Mouse (Mus musculus) E14TG2a.4 (cell line): ENCODE data around the gene Ucn2.

Experiments used
- H3K27me3 ChIP-seq: 2 replicates; pipeline ENCODE4 v1.6.1; 2014; ENCODE audit warnings: low read length, control low read depth; ENCODE audit not compliant: insufficient read depth
- H3K36me3 ChIP-seq: 2 replicates; pipeline ENCODE4 v1.6.1; 2014; ENCODE audit warnings: low read length, control low read depth; ENCODE audit not compliant: insufficient read depth
- H3K4me1 ChIP-seq: replicated peaks from 2 replicates; pipeline ENCODE4 v1.6.1; 2014; ENCODE audit warnings: low read depth, low read length, control low read depth
- H3K4me3 ChIP-seq: replicated peaks from 2 replicates; pipeline ENCODE4 v1.5.1; 2014; ENCODE audit warnings: mild to moderate bottlenecking, low read length
- H3K9me3 ChIP-seq: 2 replicates; pipeline ENCODE4 v1.6.1; 2014; ENCODE audit warnings: low read length, control low read depth
- CTCF ChIP-seq: conservative IDR thresholded peaks from 2 replicates; pipeline ENCODE4 v1.5.1; 2014; ENCODE audit warnings: low read length
- NANOG ChIP-seq: IDR thresholded peaks from 2 replicates; pipeline ENCODE4 v1.6.1; 2014; ENCODE audit warnings: borderline replicate concordance, low read length, mixed read lengths
- POU5F1 ChIP-seq: IDR thresholded peaks from 2 replicates; pipeline ENCODE4 v1.6.1; 2014; ENCODE audit warnings: low read length, borderline replicate concordance

Gene Ucn2

DNA sequence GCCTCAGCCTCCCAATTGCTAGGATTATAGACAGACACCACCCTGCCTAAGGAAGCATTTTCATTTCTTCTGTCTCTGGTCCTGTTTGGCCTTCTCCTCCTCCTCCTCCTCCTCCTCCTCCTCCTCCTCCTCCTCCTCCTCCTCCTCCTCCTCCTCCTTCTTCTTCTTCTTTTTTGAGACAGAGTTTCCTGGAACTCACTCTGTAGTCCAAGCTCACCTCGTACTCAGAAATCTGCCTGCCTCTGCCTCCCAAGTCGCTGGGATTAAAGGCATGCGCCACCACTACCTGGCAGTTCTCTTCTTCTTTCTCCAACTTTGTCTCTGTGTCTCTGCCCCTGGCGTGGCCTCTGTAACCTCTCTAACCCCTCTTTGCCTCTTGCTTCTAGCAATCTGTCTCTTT is at the start of gene Ucn2:
Gene Ucn2 (plus strand): TSS at position 301 of the 400 bp plus-strand sequence.
- peaks cover 17% of the 10 kb centered on the region for H3K27me3 ChIP-seq
- H3K9me3 ChIP-seq = no peaks in the 10 kb centered on the region
- peaks cover 34% of the 10 kb centered on the region for H3K4me1 ChIP-seq
- H3K4me3 ChIP-seq = no peak within 1 kb of the TSS
- no peaks in the 10 kb centered on the region for H3K36me3 ChIP-seq
- TF ChIP-seq POU5F1 = no peak
- TF ChIP-seq NANOG = no peak
- TF ChIP-seq CTCF = no peak

- TF ChIP-seq CTCF = peak; percentile 56
- TF ChIP-seq NANOG = no peak
- TF ChIP-seq POU5F1 = no peak
These were observed 49.1 kb upstream of the Ucn2 start, which contains the start of gene Uqcrc1 for GRCm38 (mm10) chr9:108936418-108937364. Gene Uqcrc1, plus strand, starts transcription at chr9:108936633.

DNA sequence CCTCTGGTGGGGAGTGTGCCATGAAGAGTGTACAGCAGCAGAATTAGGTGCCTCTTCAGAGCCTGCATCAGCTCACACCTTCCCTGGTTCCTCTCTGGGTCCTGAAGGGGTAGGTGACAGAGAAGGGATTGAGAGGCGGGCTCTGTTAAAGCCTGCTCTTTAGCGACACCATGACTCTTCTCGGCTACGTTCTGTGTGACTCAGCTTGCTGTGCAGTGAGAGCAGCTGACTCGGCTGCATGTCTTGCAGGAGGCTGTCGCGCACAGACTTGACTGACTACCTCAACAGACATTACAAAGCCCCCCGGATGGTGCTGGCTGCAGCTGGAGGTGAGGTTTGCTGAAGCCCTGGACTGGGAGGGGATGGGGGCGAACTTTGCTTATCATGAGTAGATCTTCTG is 40.7 kb upstream of the Ucn2 start:
- no peak for TF ChIP-seq POU5F1
- no peak for TF ChIP-seq CTCF
- TF ChIP-seq NANOG = no peak
- peaks cover 97% of the 10 kb centered on the region for H3K36me3 ChIP-seq
- H3K4me1 ChIP-seq = peaks cover 52% of the 10 kb centered on the region
- no peaks in the 10 kb centered on the region for H3K27me3 ChIP-seq
- no peak overlapping the region for H3K4me3 ChIP-seq
- no peaks in the 10 kb centered on the region for H3K9me3 ChIP-seq

More at GRCm38 (mm10) chr9:108936418-108937364, 49.1 kb upstream of the Ucn2 start, which contains the start of gene Uqcrc1:
- peaks cover 23% of the 10 kb centered on the region for H3K4me1 ChIP-seq
- H3K36me3 ChIP-seq = peaks cover 38% of the 10 kb centered on the region
- peak within 1 kb of the TSS; percentile 98 for H3K4me3 ChIP-seq
- no peaks in the 10 kb centered on the region for H3K27me3 ChIP-seq
- H3K9me3 ChIP-seq = no peaks in the 10 kb centered on the region

DNA sequence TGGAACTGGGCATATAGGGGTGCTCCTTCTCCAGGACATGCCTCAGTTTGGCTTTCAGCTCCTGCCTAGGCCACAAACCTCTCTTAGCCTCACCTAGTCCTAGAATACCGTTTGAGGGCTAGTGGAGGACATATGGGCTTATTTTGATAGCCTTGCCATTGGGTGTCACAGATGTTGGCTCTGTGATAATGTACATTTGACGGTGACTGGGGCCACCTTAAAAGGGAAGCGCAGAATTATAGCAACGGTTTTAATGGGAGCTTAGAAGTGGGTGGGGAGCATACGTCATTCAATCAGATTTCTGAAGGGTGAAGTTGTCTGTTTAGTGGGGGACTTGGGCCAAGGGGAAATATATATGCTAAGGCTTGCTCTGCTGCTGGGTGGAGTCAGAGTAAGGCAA is 40.2 kb upstream of the Ucn2 start:
- no peaks in the 10 kb centered on the region for H3K9me3 ChIP-seq
- no peak overlapping the region for H3K4me3 ChIP-seq
- H3K27me3 ChIP-seq = no peaks in the 10 kb centered on the region
- TF ChIP-seq CTCF (no peak), POU5F1 (no peak), NANOG (no peak)
- peaks cover 53% of the 10 kb centered on the region for H3K4me1 ChIP-seq
- H3K36me3 ChIP-seq = peaks cover 96% of the 10 kb centered on the region

GRCm38 (mm10) chr9:108949231-108949966 is 36.4 kb upstream of the Ucn2 start:
- Histone ChIP-seq H3K4me3 (no peak overlapping the region), H3K4me1 (peaks cover 69% of the 10 kb centered on the region), H3K36me3 (peaks cover 66% of the 10 kb centered on the region), H3K27me3 (peaks cover 18% of the 10 kb centered on the region), H3K9me3 (no peaks in the 10 kb centered on the region)
- no peak for TF ChIP-seq CTCF
- TF ChIP-seq POU5F1 = no peak
- TF ChIP-seq NANOG = no peak

- no peak overlapping the region for H3K4me3 ChIP-seq
- peaks cover 58% of the 10 kb centered on the region for H3K36me3 ChIP-seq
- peaks cover 24% of the 10 kb centered on the region for H3K27me3 ChIP-seq
- peaks cover 70% of the 10 kb centered on the region for H3K4me1 ChIP-seq
- no peaks in the 10 kb centered on the region for H3K9me3 ChIP-seq
- TF ChIP-seq CTCF = no peak
- no peak for TF ChIP-seq POU5F1
These were observed 35.7 kb upstream of the Ucn2 start for GRCm38 (mm10) chr9:108949967-108950728.

GRCm38 (mm10) chr9:108953081-108953636 is 32.7 kb upstream of the Ucn2 start, which contains the start of gene Col7a1:
Gene Col7a1, plus strand, starts transcription at chr9:108953586.
- Histone ChIP-seq H3K36me3 (peaks cover 28% of the 10 kb centered on the region), H3K9me3 (no peaks in the 10 kb centered on the region), H3K4me3 (peak within 1 kb of the TSS; percentile 66), H3K4me1 (peaks cover 67% of the 10 kb centered on the region), H3K27me3 (peaks cover 34% of the 10 kb centered on the region)
- TF ChIP-seq NANOG = no peak
- TF ChIP-seq POU5F1 = no peak
- no peak for TF ChIP-seq CTCF
